Mouse (Mus musculus) WW6 (cell line): ENCODE data around the gene Lmbr1l.

ENCODE experiments used
- DNase-seq: peaks from one replicate; pipeline ENCODE4 v3.0.0-alpha.2; 2013; ENCODE audit warnings: low read depth, low spot score

Gene Lmbr1l

GRCm38 (mm10) chr15:98895635-98896589 is 22.1 kb downstream of the Lmbr1l start:
- DNase-seq = no peak

- DNase-seq = no peak
These were observed 23.0 kb downstream of the Lmbr1l start for GRCm38 (mm10) chr15:98894746-98895634.

- DNase-seq = no peak
These were observed 23.9 kb downstream of the Lmbr1l start, which contains the start of gene Rhebl1 for GRCm38 (mm10) chr15:98893940-98894745. Gene Rhebl1, minus strand, starts transcription at chr15:98894540.

GRCm38 (mm10) chr15:98893036-98893435 is 25.0 kb downstream of the Lmbr1l start:
- DNase-seq = no peak

GRCm38 (mm10) chr15:98891907-98892606 is 26.0 kb downstream of the Lmbr1l start:
- no peak for DNase-seq

GRCm38 (mm10) chr15:98891198-98891742 is 26.8 kb downstream of the Lmbr1l start:
- DNase-seq = no peak

- no peak for DNase-seq
These were observed 30.5 kb downstream of the Lmbr1l start for GRCm38 (mm10) chr15:98887526-98887925.

GRCm38 (mm10) chr15:98886667-98887387 is 31.2 kb downstream of the Lmbr1l start:
- DNase-seq = no peak

- DNase-seq = no peak
These were observed 33.9 kb downstream of the Lmbr1l start for GRCm38 (mm10) chr15:98884106-98884505.

- DNase-seq = no peak
These were observed 34.4 kb downstream of the Lmbr1l start for GRCm38 (mm10) chr15:98883661-98884060.

- DNase-seq = no peak
These were observed 36.4 kb downstream of the Lmbr1l start for GRCm38 (mm10) chr15:98881656-98882008.

- peak; percentile 89 for DNase-seq
These were observed 36.9 kb downstream of the Lmbr1l start for GRCm38 (mm10) chr15:98880978-98881655.

GRCm38 (mm10) chr15:98877331-98877730 is 40.7 kb downstream of the Lmbr1l start:
- DNase-seq = no peak

- peak; percentile 84 for DNase-seq
These were observed 45.8 kb downstream of the Lmbr1l start for GRCm38 (mm10) chr15:98871916-98872888.

- no peak for DNase-seq
These were observed 46.7 kb downstream of the Lmbr1l start, which contains the start of gene Kmt2d for GRCm38 (mm10) chr15:98871070-98871915. Gene Kmt2d, minus strand, starts transcription at chr15:98871204.

- DNase-seq = no peak
These were observed 47.6 kb downstream of the Lmbr1l start for GRCm38 (mm10) chr15:98870179-98871069.
